Mouse (Mus musculus): ENCODE measurements at regions not wholly inside any gene's neighbourhood (a gene's known extent, or its start where the extent isn't known, plus 50 kb on each side); places are given as distances from the start of the nearest gene placed in this dataset.

- no peak for DNase-seq
- intact Hi-C loops (cut with DNase I) = no loop called here
Measured at GRCm38 (mm10) chr6:99950811-99951210, 224.6 kb upstream of the Prok2 start.

- DNase-seq = no peak
- intact Hi-C loops (cut with DNase I) = no loop called here
Measured at GRCm38 (mm10) chr6:99946917-99947316, 220.7 kb upstream of the Prok2 start.

- no peak for DNase-seq
- intact Hi-C loops (cut with DNase I) = no loop called here
Measured at GRCm38 (mm10) chr6:99946481-99946880, 220.3 kb upstream of the Prok2 start.

- no peak for DNase-seq
- intact Hi-C loops (cut with DNase I) = no loop called here
Measured at GRCm38 (mm10) chr6:99945691-99946090, 219.5 kb upstream of the Prok2 start.

- DNase-seq = no peak
- intact Hi-C loops (cut with DNase I) = no loop called here
Measured at GRCm38 (mm10) chr6:99942958-99943357, 216.8 kb upstream of the Prok2 start.

- intact Hi-C loops (cut with DNase I) = no loop called here
- DNase-seq = no peak
Measured at GRCm38 (mm10) chr6:99940118-99940517, 213.9 kb upstream of the Prok2 start.

GRCm38 (mm10) chr6:99939382-99939781 lies 213.2 kb upstream of the Prok2 start:
- intact Hi-C loops (cut with DNase I) = no loop called here
- no peak for DNase-seq

GRCm38 (mm10) chr6:99938949-99939348 lies 212.8 kb upstream of the Prok2 start:
- no peak for DNase-seq
- intact Hi-C loops (cut with DNase I) = no loop called here

GRCm38 (mm10) chr6:99936716-99937115 lies 210.5 kb upstream of the Prok2 start:
- DNase-seq = no peak
- intact Hi-C loops (cut with DNase I) = no loop called here

GRCm38 (mm10) chr6:99935373-99935772 lies 209.2 kb upstream of the Prok2 start:
- no peak for DNase-seq
- intact Hi-C loops (cut with DNase I) = no loop called here

GRCm38 (mm10) chr6:99934394-99934793 lies 208.2 kb upstream of the Prok2 start:
- intact Hi-C loops (cut with DNase I) = no loop called here
- DNase-seq = peak; percentile 77

GRCm38 (mm10) chr6:99933404-99933803 lies 207.2 kb upstream of the Prok2 start:
- DNase-seq = no peak
- intact Hi-C loops (cut with DNase I) = no loop called here

- intact Hi-C loops (cut with DNase I) = no loop called here
- DNase-seq = peak; percentile 31
Measured at GRCm38 (mm10) chr6:99932923-99933322, 206.7 kb upstream of the Prok2 start.

GRCm38 (mm10) chr6:99932405-99932804 lies 206.2 kb upstream of the Prok2 start:
- intact Hi-C loops (cut with DNase I) = no loop called here
- DNase-seq = no peak

- intact Hi-C loops (cut with DNase I) = no loop called here
- peak; percentile 74 for DNase-seq
Measured at GRCm38 (mm10) chr6:99931588-99931987, 205.4 kb upstream of the Prok2 start.

GRCm38 (mm10) chr6:99930316-99930715 lies 204.1 kb upstream of the Prok2 start:
- no peak for DNase-seq
- intact Hi-C loops (cut with DNase I) = no loop called here

- intact Hi-C loops (cut with DNase I) = no loop called here
Measured at GRCm38 (mm10) chr6:99927933-99928555, 201.9 kb upstream of the Prok2 start.

GRCm38 (mm10) chr6:99924181-99924580 lies 198.0 kb upstream of the Prok2 start:
- no peak for DNase-seq

More at GRCm38 (mm10) chr6:99927933-99928555, 201.9 kb upstream of the Prok2 start:
- DNase-seq = no peak

GRCm38 (mm10) chr6:99921966-99922365 lies 195.8 kb upstream of the Prok2 start:
- intact Hi-C loops (cut with DNase I) = no loop called here
- DNase-seq = no peak

More at GRCm38 (mm10) chr6:99924181-99924580, 198.0 kb upstream of the Prok2 start:
- intact Hi-C loops (cut with DNase I) = no loop called here

GRCm38 (mm10) chr6:99919816-99920562 lies 193.8 kb upstream of the Prok2 start:
- intact Hi-C loops (cut with DNase I) = no loop called here
- DNase-seq = no peak

- intact Hi-C loops (cut with DNase I) = no loop called here
Measured at GRCm38 (mm10) chr6:99918351-99918750, 192.2 kb upstream of the Prok2 start.

GRCm38 (mm10) chr6:99909921-99910320 lies 183.7 kb upstream of the Prok2 start:
- intact Hi-C loops (cut with DNase I) = no loop called here
- DNase-seq = no peak

More at GRCm38 (mm10) chr6:99918351-99918750, 192.2 kb upstream of the Prok2 start:
- DNase-seq = peak; percentile 60

All from left cerebral cortex, postnatal 4 days (tissue).